ENCODE assay signal across 21 mouse cellular contexts in the genomic region with DNA sequence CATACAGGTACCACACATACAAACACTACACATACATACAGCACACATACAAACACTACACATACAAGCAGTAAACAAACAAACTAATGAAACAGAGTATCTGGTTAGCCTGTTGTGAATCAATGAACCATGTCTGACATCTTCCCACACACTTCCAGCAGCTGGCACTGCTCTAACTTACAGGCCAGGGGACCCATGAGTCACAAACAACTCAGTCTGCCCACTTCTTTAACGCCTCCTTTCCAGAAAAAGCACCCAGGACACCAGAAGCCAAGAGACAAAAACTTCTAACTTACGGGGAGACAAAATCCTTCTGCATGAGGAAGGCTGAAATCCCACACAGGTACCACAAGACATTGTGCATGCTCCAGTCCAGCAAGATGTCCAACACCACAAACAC.
"Had no signal": no experiment of that assay in that cellular context is flagged by ENCODE, and none has a peak within 500 bp of the region (broad histone marks: within the 10 kb centered on the region; RNA-seq: fewer than 3 reads in every experiment).

No protein-coding gene starts in this region.

- H3K4me2 ChIP-seq: limb, embryonic 12.5 days; limb, embryonic 15.5 days; liver, embryonic 11.5 days; lung, embryonic 14.5 days; midbrain, embryonic 12.5 days; midbrain, embryonic 15.5 days; neural tube, embryonic 12.5 days; neural tube, embryonic 15.5 days had no signal

- H3K4me3 ChIP-seq: left cerebral cortex, adult 2 months; limb, embryonic 12.5 days; limb, embryonic 15.5 days; midbrain, embryonic 12.5 days; midbrain, embryonic 15.5 days; neural tube, embryonic 12.5 days; neural tube, embryonic 15.5 days had no signal

- H3K4me1 ChIP-seq: limb, embryonic 12.5 days; limb, embryonic 15.5 days; midbrain, embryonic 12.5 days; midbrain, embryonic 15.5 days; neural tube, embryonic 12.5 days; neural tube, embryonic 15.5 days had no signal

- H3K27ac ChIP-seq: kidney, postnatal 0 days; left cerebral cortex, adult 2 months; limb, embryonic 12.5 days; limb, embryonic 15.5 days; liver, embryonic 14.5 days; macrophage; midbrain, embryonic 12.5 days; midbrain, embryonic 15.5 days; neural tube, embryonic 12.5 days; neural tube, embryonic 15.5 days; stomach, postnatal 0 days had no signal

- DNase-seq: kidney, adult 2 months; kidney, postnatal 36 days; layer of hippocampus, adult 9-11 months; left cerebral cortex, postnatal 4 days; liver, postnatal 0 days; lung, embryonic 14.5 days; thymus, postnatal 25 days had no signal

- H3K9me3 ChIP-seq: limb, embryonic 12.5 days; limb, embryonic 15.5 days; midbrain, embryonic 12.5 days; midbrain, embryonic 15.5 days; neural tube, embryonic 12.5 days; neural tube, embryonic 15.5 days had no signal

- ATAC-seq: intestine, postnatal 0 days; liver, postnatal 0 days; lung, postnatal 0 days; midbrain, embryonic 15.5 days had no signal

- H3K27me3 ChIP-seq: limb, embryonic 12.5 days; limb, embryonic 15.5 days; midbrain, embryonic 12.5 days; midbrain, embryonic 15.5 days; neural tube, embryonic 12.5 days; neural tube, embryonic 15.5 days had no signal

- H3K9ac ChIP-seq: limb, embryonic 12.5 days; limb, embryonic 15.5 days; liver, embryonic 14.5 days; liver, postnatal 0 days; lung, embryonic 14.5 days; midbrain, embryonic 12.5 days; midbrain, embryonic 15.5 days; neural tube, embryonic 12.5 days; neural tube, embryonic 15.5 days had no signal
